Mouse (Mus musculus): ENCODE results near the gene Kdm7a.

Gene Kdm7a

GRCm38 (mm10) chr6:39205650-39206580 is 674 bp downstream of the Kdm7a start:
- no peak for DNase-seq (ENCODE audit: low read depth, low spot score)

GRCm38 (mm10) chr6:39205064-39205649 is 1.4 kb downstream of the Kdm7a start:
- peak; percentile 90 for DNase-seq (ENCODE audit: low read depth, low spot score)

- DNase-seq (ENCODE audit: low read depth, low spot score), result no peak
Measured at GRCm38 (mm10) chr6:39204444-39204843, 2.1 kb downstream of the Kdm7a start.

GRCm38 (mm10) chr6:39203236-39203635 is 3.4 kb downstream of the Kdm7a start:
- no peak for DNase-seq (ENCODE audit: low read depth, low spot score)

- DNase-seq (ENCODE audit: low read depth, low spot score), result no peak
Measured at GRCm38 (mm10) chr6:39193006-39193405, 13.6 kb downstream of the Kdm7a start.

GRCm38 (mm10) chr6:39191518-39191917 is 15.1 kb downstream of the Kdm7a start:
- DNase-seq (ENCODE audit: low read depth, low spot score), result no peak

- peak; percentile 82 for DNase-seq (ENCODE audit: low read depth, low spot score)
Measured at GRCm38 (mm10) chr6:39187227-39187626, 19.4 kb downstream of the Kdm7a start.

- no peak for DNase-seq (ENCODE audit: low read depth, low spot score)
Measured at GRCm38 (mm10) chr6:39169089-39169488, 37.5 kb downstream of the Kdm7a start.

GRCm38 (mm10) chr6:39164891-39165290 is 41.7 kb downstream of the Kdm7a start:
- no peak for DNase-seq (ENCODE audit: low read depth, low spot score)

- no peak for DNase-seq (ENCODE audit: low read depth, low spot score)
Measured at GRCm38 (mm10) chr6:39161975-39162374, 44.6 kb downstream of the Kdm7a start.

GRCm38 (mm10) chr6:39146041-39146440 is 60.5 kb downstream of the Kdm7a start:
- DNase-seq (ENCODE audit: low read depth, low spot score), result peak; percentile 39

GRCm38 (mm10) chr6:39132556-39132955 is 74.0 kb downstream of the Kdm7a start:
- peak; percentile 45 for DNase-seq (ENCODE audit: low read depth, low spot score)

GRCm38 (mm10) chr6:39131480-39131879 is 75.1 kb downstream of the Kdm7a start:
- peak; percentile 80 for DNase-seq (ENCODE audit: low read depth, low spot score)

- no peak for DNase-seq (ENCODE audit: low read depth, low spot score)
Measured at GRCm38 (mm10) chr6:39124719-39125118, 81.9 kb downstream of the Kdm7a start.

- no peak for DNase-seq (ENCODE audit: low read depth, low spot score)
Measured at GRCm38 (mm10) chr6:39120685-39121084, 85.9 kb downstream of the Kdm7a start.

GRCm38 (mm10) chr6:39118456-39118881 is 88.1 kb downstream of the Kdm7a start:
- DNase-seq (ENCODE audit: low read depth, low spot score), result peak; percentile 68

- DNase-seq (ENCODE audit: low read depth, low spot score), result peak; percentile 82
Measured at GRCm38 (mm10) chr6:39117584-39118455, 88.8 kb downstream of the Kdm7a start, which contains the start of gene Parp12. TSS of gene Parp12 (minus strand) at chr6:39118349.

GRCm38 (mm10) chr6:39115438-39115837 is 91.2 kb downstream of the Kdm7a start:
- DNase-seq (ENCODE audit: low read depth, low spot score), result no peak

GRCm38 (mm10) chr6:39113141-39113540 is 93.4 kb downstream of the Kdm7a start:
- DNase-seq (ENCODE audit: low read depth, low spot score), result no peak

GRCm38 (mm10) chr6:39112701-39113100 is 93.9 kb downstream of the Kdm7a start:
- no peak for DNase-seq (ENCODE audit: low read depth, low spot score)

- DNase-seq (ENCODE audit: low read depth, low spot score), result no peak
Measured at GRCm38 (mm10) chr6:39106812-39107211, 99.8 kb downstream of the Kdm7a start.

GRCm38 (mm10) chr6:39104631-39105030 is 102.0 kb downstream of the Kdm7a start:
- DNase-seq (ENCODE audit: low read depth, low spot score), result no peak

Measured in ZHBTc4 (cell line).